Mouse (Mus musculus) NIH3T3 (cell line): ENCODE measurements around the gene Commd1.

Source experiments
- DNase-seq: peaks from one replicate; pipeline ENCODE4 v3.0.0-alpha.2; 2012; ENCODE audit warnings: low read depth

Gene Commd1

DNA sequence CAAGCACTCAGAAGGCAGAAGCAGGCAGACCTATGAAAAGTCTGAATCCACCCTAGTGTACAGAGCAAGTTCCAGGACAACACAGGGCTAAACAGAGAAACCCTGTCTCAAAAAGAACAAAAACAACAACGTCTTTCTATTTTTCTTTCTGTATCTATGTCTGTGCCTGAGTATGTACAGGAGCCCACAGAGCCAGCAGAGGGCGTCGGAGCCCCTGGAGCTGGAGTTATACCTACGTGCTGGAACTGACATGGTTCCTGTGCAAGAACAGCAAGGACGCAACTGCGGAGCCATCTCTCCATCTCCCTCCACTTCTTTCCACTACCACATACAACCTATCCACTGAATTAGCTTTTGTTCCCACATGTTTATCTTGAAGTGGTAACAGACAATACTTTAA, 32.1 kb downstream of the Commd1 start:
- no peak for DNase-seq

DNA sequence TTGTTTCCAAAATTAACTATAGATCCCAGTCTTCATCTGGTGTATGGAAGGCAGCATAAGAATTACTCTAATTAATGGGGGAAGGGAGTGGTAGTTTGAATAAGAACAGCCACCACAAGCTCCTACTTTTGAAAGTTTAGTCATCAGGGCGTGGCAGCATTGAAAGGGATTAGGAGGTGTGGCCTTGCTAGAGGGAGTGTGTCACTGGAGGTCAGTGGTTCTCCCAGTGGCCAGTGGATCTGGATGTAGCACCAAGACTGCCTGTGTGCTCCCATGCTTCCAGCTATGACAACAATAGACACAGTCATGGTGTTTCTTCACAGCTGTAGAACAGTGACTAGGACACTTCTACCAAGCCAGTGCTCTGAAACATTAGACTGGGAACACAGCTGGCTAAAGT, 33.1 kb downstream of the Commd1 start:
- DNase-seq = peak; percentile 32

DNA sequence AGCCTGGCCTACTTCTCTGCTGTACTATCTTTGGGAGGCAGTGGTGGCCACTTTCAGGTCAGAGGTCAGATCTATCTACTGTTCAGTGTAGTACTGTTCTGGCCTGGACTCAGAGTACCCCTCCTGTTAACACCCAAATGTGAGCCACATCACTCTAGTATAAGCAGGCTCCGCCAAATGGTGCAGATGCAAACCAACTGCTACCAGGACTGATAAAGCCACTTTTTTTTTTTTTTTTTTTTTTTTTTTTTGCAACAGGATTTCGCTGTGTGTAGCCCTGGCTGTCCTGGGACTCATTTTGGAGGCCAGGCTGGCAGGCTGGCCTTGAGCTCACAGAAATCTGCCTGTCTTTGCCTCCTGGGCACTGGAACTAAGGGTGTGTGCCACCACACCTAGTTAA, 43.2 kb downstream of the Commd1 start:
- DNase-seq = no peak

DNA sequence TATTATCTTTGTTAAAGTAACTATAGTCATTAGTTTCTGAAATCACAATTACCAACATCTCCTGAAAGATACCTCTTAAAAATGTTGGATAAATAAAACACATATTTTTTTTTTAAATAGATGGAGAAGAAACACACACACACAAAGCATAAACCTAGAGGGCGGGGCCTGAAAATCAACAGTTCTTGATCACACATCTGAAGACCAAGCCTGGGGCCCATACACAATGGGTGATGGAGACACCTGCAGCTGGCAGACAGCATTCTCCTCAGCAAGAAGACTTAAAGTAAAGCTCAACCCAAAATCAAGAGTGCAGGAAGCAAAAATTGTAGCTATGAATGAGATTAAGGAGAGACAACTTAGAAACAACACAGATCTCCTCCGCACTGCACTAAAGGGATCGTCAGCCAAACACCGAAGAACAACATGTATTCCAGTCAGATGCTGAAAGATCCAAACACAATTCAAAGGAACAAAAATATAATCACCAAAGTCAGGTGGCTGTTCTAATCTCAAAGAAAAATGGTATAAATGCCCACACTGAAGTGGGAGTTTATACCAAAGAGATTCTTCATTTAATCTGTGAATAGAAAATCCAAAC, 44.4 kb downstream of the Commd1 start:
- DNase-seq = no peak

DNA sequence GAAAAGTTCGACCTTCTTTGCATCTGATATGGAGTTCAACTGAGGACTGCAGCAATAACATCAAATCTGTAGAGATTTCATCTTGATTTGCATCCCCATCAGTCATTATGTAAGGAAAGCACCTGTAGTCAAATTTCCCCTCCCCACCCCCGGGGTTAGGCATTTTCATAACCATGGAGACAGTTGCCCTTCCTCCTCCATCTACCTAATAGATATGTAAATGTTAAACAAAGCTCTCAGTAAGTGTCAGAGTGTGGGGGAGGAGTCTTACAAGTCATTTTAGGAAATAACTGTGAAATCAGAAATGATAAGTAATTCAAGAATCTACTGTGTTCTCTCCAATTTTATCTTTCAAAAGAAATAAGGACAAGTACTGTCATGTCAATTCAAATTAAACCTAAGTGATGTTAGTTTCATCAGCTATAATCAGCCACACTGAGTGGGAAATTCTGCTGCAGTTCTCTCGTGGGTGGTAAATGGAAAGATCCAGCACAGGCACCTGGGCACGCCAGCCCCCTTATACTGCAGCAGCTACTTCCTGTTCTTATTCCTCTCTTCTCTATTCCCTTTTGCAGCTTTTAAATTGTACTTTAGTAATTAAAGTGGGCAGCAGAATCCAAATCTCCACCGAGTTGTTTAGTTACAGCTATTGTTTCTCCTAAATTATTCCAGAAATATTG, 45.6 kb downstream of the Commd1 start:
- no peak for DNase-seq

DNA sequence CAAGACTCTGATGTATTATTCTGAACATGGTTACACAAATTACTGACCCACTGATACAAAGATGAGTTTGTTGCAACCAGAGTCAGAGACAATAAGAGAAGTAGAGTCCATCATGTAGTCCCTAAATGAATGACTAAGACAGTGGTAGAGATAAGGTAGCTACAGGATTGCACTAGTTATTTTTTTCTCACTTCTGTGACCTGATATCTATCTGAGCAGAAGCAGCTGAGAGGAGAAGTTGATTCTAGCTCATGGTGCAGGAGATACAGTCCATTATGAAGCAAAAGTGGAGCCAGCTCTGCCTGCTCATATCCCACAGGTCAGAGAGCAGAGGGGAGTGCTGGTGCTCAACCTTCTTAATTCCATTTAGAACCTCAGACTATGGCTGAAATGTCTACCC, 50.0 kb downstream of the Commd1 start:
- no peak for DNase-seq

DNA sequence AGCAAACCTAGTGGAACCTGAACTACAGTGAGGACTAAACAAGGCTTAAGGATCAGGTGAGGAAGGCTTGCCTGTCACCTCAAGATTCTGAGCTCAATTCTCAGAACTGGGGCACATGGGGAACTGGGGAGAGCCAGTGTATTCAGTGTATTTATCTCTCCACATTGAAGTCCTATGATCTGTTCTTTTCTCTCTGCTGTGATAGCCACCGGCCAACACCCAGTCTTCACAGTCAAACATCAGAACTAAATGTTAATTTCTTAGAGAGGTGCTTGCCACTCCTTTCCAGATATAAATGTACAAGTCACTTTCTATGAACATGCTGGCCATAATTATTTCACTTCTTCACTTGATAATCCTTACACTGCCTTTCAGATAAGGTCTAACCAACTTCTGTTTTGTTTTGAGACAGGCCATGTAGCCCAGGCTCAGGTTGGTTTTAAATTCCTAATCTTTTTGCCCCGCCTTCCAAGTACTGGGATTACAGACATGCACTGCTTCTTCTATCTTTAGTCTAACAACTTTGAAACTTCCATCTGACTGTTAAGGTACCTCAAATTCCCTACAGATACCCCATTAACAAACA, 50.8 kb downstream of the Commd1 start:
- no peak for DNase-seq

DNA sequence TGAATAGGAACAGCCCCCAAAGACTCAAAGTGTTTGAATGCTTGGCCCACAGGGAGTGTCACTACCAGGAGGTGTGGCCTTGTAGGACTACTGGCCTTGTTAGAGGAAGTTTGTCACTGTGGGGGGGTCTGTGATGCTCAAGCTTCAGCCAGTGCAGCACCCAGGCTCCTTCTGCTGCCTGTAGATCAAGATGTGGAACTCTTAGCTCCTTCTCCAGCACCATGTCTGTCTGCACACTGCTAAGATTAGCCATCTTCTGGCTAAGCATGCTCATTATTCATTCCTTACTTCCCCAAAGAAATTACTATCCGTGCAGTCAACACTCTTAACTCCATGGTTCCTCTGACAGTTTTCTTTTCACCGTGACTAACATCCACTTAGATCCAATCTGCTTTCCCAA, 52.1 kb downstream of the Commd1 start:
- DNase-seq = no peak

DNA sequence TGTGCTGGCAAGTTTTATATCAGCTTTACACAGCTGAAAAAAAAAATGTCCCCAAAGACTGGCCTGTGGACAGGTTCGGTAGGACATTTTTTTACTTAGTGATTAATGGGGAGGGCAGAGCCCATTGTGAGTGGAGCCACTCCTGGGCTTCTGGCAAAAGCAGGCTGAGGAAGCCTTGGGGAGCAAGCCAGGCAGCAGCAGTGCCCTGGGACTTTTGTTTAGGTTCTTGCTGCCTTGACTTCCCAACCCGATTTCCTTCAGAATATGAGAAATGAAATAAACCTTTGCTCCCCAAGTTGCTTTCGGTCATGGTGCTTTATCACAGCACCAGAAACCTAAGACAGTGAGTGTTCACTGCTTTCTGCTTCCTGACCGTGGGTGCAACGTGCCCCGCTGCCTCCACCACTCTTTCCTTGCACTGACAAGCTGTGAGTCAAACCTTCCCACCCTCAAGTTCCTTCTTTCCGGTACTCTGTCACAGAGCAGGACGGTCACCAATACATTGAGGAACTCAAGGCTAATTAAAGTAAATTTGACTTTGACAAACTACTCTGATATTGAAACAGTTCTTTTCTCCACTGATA, 53.5 kb downstream of the Commd1 start:
- no peak for DNase-seq

DNA sequence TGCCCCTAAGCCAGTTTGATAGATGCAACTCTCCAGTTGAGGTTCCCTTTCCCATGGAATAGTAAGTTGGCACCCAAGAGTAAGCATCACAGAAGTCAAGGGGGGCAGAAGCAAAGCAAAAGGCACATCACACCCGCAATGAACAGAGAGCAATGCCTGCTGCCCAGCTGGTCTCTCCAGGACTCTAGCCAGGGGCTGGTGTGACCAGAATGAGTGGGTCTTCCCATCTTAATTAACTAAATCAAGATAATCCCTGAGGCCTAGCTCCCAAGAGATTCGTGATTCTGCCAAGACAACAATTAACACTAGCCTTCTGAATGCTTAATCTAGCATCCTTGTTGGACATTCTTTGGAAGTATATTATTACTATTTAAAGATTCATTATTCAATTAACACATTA, 58.6 kb downstream of the Commd1 start:
- DNase-seq = no peak

DNA sequence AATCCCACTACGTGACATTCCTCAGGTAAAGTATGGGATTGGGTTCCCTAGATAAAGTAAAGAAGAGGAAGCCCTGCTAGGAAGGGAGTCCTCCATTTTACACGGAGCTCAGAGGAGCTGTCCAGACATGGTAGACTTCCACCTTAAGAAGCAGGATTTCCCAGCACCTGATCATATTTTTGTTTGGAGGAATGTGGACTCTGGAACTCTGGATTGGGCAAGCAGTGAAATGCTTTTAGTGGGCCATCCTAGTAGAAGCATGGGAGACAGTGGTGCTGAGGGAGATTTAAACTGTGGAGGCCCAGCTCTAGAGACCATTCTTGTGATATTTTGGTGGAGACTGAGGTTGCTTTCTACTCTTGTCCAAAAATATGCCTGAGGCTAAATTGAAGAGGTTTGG, 59.6 kb downstream of the Commd1 start:
- DNase-seq = no peak

DNA sequence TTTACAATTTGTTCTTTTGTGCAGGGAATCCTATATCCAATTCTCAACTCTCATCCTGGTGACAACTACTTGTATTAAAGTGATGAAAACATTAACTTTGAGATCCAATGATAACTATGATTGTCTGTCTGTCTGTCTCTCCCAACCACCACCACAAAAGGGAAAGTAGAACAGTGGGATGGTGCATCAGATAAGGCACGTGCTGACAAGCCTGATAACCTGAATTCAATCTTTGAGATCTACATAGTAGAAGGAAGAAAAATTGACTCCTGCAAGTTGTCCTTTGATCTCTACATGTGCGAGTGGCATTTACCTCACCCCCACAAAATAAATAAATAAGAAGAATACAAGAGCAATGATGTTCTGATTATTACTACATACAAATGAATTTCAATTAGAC, 62.8 kb downstream of the Commd1 start:
- DNase-seq = no peak

DNA sequence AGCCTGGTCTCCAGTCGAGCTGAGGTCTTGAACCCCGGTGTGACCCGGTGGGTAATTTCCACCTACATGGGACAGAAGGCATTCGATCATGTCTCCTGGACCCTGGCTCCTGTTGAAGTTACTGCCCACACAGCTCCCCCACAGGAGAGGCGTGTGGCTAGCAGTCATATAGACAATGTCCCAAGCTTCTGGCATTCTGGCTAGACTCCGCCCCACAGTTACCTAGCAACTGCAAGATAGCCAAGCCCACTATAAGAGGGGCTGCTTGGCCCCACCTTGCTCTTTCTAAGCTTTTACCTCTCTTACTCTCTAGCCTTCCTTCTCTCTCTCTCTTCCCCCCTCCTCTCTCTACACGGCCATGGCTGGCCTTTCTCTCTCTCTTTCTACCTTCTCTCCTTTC, 64.4 kb downstream of the Commd1 start:
- no peak for DNase-seq

DNA sequence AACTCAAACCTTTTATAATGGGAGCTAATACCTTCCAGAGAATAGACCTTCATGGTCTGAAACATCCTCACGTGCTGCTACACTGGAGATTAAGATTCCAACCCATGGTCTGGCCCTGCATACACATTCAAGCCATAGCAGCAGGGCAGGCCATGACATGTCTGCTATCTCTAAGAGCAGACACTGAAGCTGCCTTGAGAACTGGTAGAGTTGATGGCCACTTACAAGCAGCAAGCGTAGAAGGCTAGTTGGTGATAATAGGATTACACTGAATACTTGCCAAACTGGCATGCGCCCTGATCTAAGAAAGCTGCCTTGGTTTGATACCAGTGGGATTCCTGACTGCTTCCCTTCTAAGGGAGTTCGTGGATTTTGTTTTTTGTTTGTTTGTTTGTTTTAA, 68.4 kb downstream of the Commd1 start:
- DNase-seq = no peak

DNA sequence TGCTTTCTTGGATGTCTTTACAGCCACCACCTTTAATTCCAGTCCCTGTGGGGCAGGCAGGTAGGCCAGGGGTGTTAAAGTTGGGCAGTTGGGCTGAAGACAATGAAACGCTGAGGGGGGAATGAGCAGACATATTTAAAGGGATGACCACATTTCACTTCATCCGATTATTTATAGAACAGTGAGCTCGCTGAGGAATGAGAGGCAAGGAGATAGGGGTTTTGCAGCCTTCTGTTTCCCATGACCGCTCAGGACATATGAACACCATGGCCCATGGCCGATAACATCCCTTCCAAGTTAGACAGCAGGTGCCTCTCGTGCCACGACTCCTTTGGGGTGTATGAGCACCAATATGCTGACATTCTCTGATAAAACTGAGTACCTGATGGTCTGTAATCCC, 70.4 kb downstream of the Commd1 start:
- DNase-seq = no peak

DNA sequence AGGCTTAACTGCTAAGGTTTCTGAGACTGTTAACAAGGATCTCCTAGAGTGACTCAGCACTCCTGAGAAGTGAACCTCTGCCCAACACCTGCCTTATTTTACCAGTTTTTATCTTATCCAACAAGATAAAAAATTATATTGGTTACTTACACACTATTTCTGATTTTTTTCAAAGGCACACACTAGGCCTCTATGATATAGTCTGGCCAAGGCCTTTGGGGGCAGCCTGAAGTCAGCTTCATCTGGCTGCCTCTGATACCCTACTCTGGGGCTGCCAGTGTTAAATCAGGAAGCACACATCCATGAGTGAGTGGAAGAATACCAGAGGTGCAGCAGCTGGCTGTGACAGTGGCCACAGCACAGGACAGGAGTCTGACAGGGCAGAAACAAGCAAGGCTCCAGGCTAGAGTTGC, 75.7 kb downstream of the Commd1 start:
- no peak for DNase-seq

DNA sequence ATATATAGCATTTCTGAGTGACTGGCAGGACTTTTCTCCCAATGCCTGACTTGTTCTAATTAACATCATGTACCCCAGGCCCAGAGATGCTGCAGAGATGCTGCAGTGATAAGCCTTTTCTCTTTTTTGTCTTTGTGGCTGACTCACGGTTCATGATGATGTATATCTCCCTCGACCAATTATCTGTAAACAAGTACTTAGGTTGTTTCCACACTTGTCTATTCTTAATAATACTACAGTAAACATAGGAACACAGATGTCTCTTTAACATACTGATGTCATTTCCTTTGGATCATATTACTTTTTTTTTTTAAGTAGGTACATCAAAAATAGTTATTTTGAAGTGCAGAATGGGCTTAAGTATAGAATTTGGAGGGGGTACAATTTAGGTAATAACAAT, 79.3 kb downstream of the Commd1 start:
- DNase-seq = no peak

DNA sequence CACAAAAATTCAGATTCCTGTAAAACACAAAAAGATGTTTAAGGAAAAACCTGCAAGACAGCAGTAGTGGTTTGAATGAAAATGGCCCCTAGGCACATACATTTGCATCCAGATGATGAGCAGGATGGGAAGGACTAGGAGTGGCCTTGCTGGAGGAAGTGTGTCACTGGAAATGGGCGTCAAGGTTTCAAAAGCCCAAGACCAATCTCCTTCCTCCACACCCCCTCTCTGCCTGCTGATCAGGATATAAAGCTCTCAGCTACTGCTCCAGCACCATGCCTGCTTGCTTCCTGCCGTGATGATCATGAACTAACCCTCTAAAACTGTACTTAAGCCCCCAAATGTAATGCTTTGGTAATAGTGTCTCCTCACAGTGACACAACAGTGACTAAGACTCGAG, 82.1 kb downstream of the Commd1 start:
- DNase-seq = no peak

DNA sequence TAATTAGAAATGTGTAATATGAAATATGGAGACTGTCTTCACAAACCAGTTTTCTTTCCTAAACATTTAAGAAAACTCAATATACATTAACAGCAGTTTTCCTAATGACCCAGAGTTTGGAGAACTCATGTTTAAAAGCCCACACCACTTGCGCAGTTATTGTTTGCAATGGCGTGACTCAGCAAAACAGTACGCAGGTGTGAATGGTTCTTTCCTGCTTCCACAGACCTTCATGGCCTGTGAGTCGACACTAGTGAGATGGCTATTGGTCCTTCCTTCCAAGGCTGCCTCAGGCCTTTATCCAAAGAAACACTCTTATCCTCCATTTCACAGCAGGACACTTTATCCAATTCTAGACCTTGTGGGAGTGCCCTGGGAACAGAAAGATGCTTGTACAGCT, 84.5 kb downstream of the Commd1 start:
- DNase-seq = no peak

DNA sequence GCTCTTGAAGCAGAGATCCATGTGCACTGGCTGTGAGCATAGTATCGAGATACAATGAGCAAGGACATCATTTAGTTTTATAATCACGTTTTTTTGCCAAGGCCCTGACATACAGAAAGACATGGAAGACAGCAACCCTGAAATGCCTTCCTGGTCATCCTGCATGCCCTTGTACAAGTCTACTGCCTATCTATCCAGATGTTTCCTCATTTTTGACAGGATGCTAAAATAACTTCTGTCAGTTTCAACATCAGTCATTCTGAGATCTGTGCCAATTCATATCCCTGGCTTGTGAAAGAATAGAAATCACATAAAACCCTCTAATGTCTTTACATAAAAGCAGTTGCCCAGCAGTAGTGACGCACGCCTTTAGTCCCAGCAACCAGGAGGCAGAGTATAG, 85.1 kb downstream of the Commd1 start:
- DNase-seq = no peak

DNA sequence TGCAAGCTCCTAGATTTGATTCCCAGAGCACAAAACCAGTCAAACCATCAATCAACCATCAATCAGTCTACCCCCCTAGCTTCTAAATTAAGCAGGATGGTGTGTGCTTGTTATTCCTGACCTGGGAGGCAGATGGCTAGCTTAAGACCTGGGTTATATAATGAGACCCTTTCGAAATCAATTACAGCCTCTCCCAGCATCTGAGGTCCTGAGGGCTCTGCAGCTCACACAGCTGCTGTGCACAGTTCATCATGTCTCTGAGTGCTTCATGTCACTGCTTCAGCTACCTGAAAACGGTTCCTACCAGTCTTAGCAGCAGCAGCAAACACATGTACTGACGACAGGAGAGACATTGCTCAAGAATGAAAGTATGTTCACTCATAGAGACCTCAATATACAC, 89.1 kb downstream of the Commd1 start:
- no peak for DNase-seq

DNA sequence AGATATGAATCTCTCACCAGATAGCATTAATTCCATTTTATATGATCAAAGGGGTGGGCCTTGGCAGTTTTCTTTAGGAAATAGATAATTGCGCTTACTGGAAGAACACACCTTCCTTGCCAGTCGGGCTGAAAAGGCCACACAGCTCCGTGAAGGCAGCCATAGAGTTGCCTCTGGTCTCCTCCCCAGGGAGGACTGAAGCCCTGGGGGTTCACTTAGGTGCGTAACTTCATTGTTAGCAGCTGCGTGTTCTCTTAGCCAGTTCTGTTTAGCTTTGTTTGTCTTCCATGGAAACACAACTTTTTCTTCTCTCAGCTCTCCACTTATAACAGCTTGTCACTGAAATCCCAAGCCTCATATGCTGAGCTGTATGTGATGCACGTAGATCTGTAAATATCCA, 89.7 kb downstream of the Commd1 start:
- DNase-seq = no peak

DNA sequence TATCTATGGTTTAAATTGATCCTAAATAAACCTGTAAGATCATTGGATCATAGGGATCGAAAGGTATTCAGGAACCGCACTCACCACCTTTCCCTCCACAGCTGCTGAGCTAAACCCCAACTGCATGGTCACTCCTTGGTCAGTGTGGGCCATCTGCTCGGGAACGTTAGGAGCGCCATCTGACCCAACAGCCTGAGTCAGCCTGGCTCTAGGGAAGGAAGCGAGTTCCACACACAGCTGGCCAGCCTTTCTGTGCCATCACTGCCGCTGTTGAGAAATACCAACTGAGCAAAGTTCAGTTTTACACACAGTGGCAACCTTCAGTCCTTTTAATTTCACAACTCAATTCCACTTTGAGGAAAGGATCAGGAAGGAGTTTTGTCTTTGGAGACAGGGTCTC, 90.3 kb downstream of the Commd1 start:
- no peak for DNase-seq

DNA sequence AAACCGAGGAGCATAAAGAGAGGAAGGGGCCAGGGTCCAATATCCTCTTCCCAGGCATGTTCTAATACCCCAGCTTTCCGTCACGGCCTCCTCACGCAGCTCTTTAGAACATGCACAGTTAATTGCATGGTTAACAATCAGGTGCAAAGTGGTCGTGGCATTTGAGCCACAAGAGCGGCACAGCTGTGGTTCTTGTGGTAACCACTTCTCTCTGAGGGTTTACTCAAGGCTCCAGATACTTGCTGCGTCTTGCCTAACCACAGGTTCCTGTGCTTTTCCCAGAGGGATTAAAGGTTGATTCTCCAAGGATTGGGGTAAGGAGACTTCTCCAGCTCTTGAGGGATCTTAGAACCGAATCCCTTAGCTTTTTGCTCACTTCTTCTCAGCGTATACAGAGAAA, 90.9 kb downstream of the Commd1 start:
- DNase-seq = no peak
